Comparison of ENCODE assay signal across 9 mouse cellular contexts in the genomic region with DNA sequence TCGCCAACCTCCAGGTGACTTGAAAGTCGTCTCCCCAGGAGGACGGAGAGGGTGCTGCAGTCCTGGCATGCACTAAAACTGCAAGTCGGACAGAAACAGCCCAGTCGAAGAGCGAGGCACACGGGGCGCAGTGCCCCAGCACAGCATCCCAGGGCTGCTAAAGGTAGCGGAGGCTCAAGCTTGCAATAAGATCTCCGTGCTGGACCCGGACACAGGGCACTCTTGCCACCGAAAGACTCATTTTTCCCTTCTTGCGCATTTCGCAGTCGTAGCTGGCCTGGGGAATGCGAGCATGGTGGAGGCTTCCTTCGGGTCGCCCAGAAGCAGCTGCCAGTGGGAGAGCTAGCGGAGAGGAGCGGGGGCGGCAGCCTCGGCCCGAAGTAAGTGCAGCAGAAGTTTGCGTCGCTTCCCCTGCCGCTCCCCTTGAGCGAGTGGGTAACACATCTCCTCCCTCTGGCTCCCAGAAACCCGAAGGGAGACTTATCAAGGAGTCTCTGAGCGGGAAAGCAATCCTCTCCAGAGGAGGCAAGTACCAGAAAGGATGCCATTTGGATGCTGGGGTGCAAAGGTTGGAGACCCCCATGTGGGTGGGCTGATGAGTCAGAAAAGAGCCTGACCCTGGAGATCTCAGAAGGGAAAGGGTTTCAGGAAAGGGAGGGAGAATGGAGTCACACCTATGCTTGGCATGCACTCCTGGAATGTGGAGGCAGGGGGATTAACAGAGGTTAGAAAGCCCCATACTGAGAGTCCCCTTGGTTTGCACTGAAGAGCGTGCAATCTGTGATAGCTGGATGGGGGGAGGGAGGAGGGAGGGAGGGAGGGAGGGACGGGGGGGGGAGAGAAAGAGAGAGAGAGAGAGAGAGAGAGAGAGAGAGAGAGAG. TPM values are rescaled to one million over a fixed set of nuclear protein-coding genes. Genes with fewer than 3 reads are reported as not detected.
DNase-seq lines count a peak whose midpoint lies in the region; ATAC-seq and TF ChIP-seq lines count a peak whose summit lies in the region.
"Had no signal": no experiment of that assay in that cellular context is flagged by ENCODE, and none has a peak within 500 bp of the region (broad histone marks: within the 10 kb centered on the region; RNA-seq: fewer than 3 reads in every experiment).

No protein-coding gene starts in this region.

- H3K36me3 ChIP-seq in kidney, postnatal 0 days (ENCODE audit: insufficient read depth, low read length) = no peaks in the 10 kb centered on the region
- H3K36me3 ChIP-seq in hindbrain, embryonic 13.5 days = no peaks in the 10 kb centered on the region
- H3K36me3 ChIP-seq in liver, embryonic 12.5 days = no peaks in the 10 kb centered on the region
- H3K36me3 ChIP-seq in stomach, embryonic 16.5 days (ENCODE audit: control insufficient read depth, insufficient read depth, low read length) = no peaks in the 10 kb centered on the region

- DNase-seq in kidney, postnatal 0 days (ENCODE audit: low spot score) = peak; percentile 47
- DNase-seq in kidney, postnatal 14 days = no peak
- peak; percentile 47 for DNase-seq in embryo, embryonic 10 days (ENCODE audit: low spot score)
- no peak for DNase-seq in gastrocnemius, adult 18-20 months (ENCODE audit: low spot score)
- DNase-seq in urinary bladder, adult 18-20 months (ENCODE audit: low spot score in 2 of 2) = no peak

- peaks cover 17% of the 10 kb centered on the region for H3K27me3 ChIP-seq in kidney, postnatal 0 days (ENCODE audit: insufficient read depth, low read length)
- peaks cover 53% of the 10 kb centered on the region for H3K27me3 ChIP-seq in hindbrain, embryonic 13.5 days
- H3K27me3 ChIP-seq in liver, embryonic 12.5 days (replicated peaks) = peaks cover 35% of the 10 kb centered on the region
- peaks cover 18% of the 10 kb centered on the region for H3K27me3 ChIP-seq in stomach, embryonic 16.5 days (ENCODE audit: control insufficient read depth, insufficient read depth, low read length)

- H3K9ac ChIP-seq in kidney, postnatal 0 days (ENCODE audit: low read depth, low read length) = 0 out of 2 replicates have a peak overlapping the region, but pooled peaks have one; percentile 4
- H3K9ac ChIP-seq in hindbrain, embryonic 13.5 days = peak overlapping the region; percentile 67
- no peak overlapping the region for H3K9ac ChIP-seq in liver, embryonic 12.5 days
- peak overlapping the region; percentile 49; the same call in 1 of the 2 replicates for H3K9ac ChIP-seq in stomach, embryonic 16.5 days (ENCODE audit: low read length)

- H3K4me3 ChIP-seq in kidney, postnatal 0 days (replicated peaks; ENCODE audit: low read depth, low read length) = peak overlapping the region; percentile 41
- H3K4me3 ChIP-seq in hindbrain, embryonic 13.5 days = peak overlapping the region; percentile 60
- H3K4me3 ChIP-seq in liver, embryonic 12.5 days = peak overlapping the region; percentile 40
- H3K4me3 ChIP-seq in stomach, embryonic 16.5 days (replicated peaks; ENCODE audit: low read length) = peak overlapping the region; percentile 53

- H3K27ac ChIP-seq in kidney, postnatal 0 days = no peak overlapping the region
- no peak overlapping the region for H3K27ac ChIP-seq in hindbrain, embryonic 13.5 days
- H3K27ac ChIP-seq in liver, embryonic 12.5 days = no peak overlapping the region
- H3K27ac ChIP-seq in stomach, embryonic 16.5 days (ENCODE audit: low read length) = no peak overlapping the region
- H3K27ac ChIP-seq: macrophage had no signal

- no peak for TF ChIP-seq CTCF in kidney, postnatal 0 days (IDR thresholded peaks at IDR 0.05; ENCODE audit: low read depth)

- no peaks in the 10 kb centered on the region for H3K9me3 ChIP-seq in kidney, postnatal 0 days (replicated peaks; ENCODE audit: low read length)
- no peaks in the 10 kb centered on the region for H3K9me3 ChIP-seq in hindbrain, embryonic 13.5 days
- H3K9me3 ChIP-seq in liver, embryonic 12.5 days (replicated peaks) = no peaks in the 10 kb centered on the region
- H3K9me3 ChIP-seq in stomach, embryonic 16.5 days (replicated peaks; ENCODE audit: control insufficient read depth, low read length) = no peaks in the 10 kb centered on the region

- ATAC-seq in kidney, postnatal 0 days (replicated peaks; ENCODE audit: low FRiP score, low read depth) = peak; percentile 29; the same call in 1 of the 2 replicates
- peak; percentile 84 for ATAC-seq in hindbrain, embryonic 13.5 days (ENCODE audit: low FRiP score)
- ATAC-seq in liver, embryonic 12.5 days = no peak
- peak; percentile 50; the same call in 1 of the 2 replicates for ATAC-seq in stomach, embryonic 16.5 days (ENCODE audit: insufficient read depth, low FRiP score)

- peak overlapping the region; percentile 85 for H3K4me2 ChIP-seq in kidney, postnatal 0 days (ENCODE audit: low read length)
- peak overlapping the region; percentile 98 for H3K4me2 ChIP-seq in hindbrain, embryonic 13.5 days
- H3K4me2 ChIP-seq in liver, embryonic 12.5 days = peak overlapping the region; percentile 57
- peak overlapping the region; percentile 74 for H3K4me2 ChIP-seq in stomach, embryonic 16.5 days (ENCODE audit: low read depth, low read length)

- H3K4me1 ChIP-seq in kidney, postnatal 0 days (replicated peaks; ENCODE audit: insufficient read depth, low read length) = 0 out of 2 replicates have a peak, but pooled peaks cover 5% of the 10 kb centered on the region
- peaks cover 13% of the 10 kb centered on the region for H3K4me1 ChIP-seq in hindbrain, embryonic 13.5 days (replicated peaks)
- H3K4me1 ChIP-seq in liver, embryonic 12.5 days = no peaks in the 10 kb centered on the region
- peaks cover 7% of the 10 kb centered on the region; the same call in 1 of the 2 replicates for H3K4me1 ChIP-seq in stomach, embryonic 16.5 days (ENCODE audit: control insufficient read depth, insufficient read depth, low read length)

- WGBS in kidney, postnatal 0 days = under 1% methylated on average over 29 of the region's 31 CpGs
- WGBS in hindbrain, embryonic 13.5 days = under 1% methylated on average over 29 of the region's 31 CpGs
- 2% methylated on average over 29 of the region's 31 CpGs for WGBS in liver, embryonic 12.5 days (ENCODE audit: insufficient replicate concordance)
- whole genome bisulfite sequencing in stomach, embryonic 16.5 days = under 1% methylated on average over 30 of the region's 31 CpGs

RNA-seq across cellular contexts. Expression of a gene that starts 0.6 kb away (rescaled TPM):
- 37.4 and 38.0 TPM in 2 replicates for polyA plus RNA-seq in kidney, postnatal 0 days (2015; fragmentation: Nextera tagmentation; extraction: Ambion mirVana)
- polyA plus RNA-seq in hindbrain, embryonic 13.5 days (2015; fragmentation: Nextera tagmentation; extraction: Ambion mirVana) = 3.2 and 3.9 TPM in 2 replicates
- 5.9 and 7.2 TPM in 2 replicates for polyA plus RNA-seq in liver, embryonic 12.5 days (2016; fragmentation: Nextera tagmentation; extraction: Ambion mirVana)
- 37.3 and 41.3 TPM in 2 replicates for polyA plus RNA-seq in stomach, embryonic 16.5 days (2015; fragmentation: Nextera tagmentation; extraction: Ambion mirVana)
- total RNA-seq in gastrocnemius, adult 18-20 months (2021) = 10 to 100 TPM; 52.6 to 77.5 TPM

Comparison
In these comparisons a context has a peak if more than half of its experiments do, and no peak if none do; other contexts are left out.
1. DNase-seq: peak in kidney, postnatal 0 days (single experiment) and embryo, embryonic 10 days (single experiment); none in kidney, postnatal 14 days (single experiment), gastrocnemius, adult 18-20 months (single experiment) and urinary bladder, adult 18-20 months (0 of 2).
2. Peak in every context shown above with its lines, with median percentiles within 50 percentile points of each other: H3K4me2 ChIP-seq and H3K4me3 ChIP-seq.